Mouse (Mus musculus): ENCODE data around the gene Mboat1. TPM values are rescaled to one million over a fixed set of nuclear protein-coding genes. Genes with fewer than 3 reads are reported as not detected.
A peak's percentile ranks its signal among the peaks of the same experiment; 100 is the strongest.

The Mboat1 gene
- polyA plus RNA-seq, 1 experiment from 2014 or later = 8.5 TPM

DNA sequence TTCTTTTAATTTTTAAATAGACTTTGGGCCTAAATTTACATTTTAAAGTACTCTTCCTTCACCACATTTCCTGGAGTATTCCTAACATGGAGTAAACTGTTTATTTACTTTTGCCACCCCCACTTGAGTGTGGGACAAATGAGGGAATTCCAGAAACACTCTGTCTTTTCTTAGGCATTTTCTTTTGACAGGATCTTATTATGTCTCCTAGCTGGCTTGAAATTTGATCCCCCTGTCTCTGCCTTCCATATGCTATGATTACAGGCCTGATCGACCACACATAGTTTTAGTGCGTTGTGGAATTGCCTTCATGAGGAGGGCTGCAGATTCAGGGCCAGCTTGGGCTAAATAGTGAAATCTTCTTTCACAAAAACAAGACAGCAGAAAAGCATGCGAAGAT lies 85.0 kb downstream of the Mboat1 start:
- 34% methylated on average over 3 of the region's 3 CpGs for WGBS
- Histone ChIP-seq H3K36me3 (no peaks in the 10 kb centered on the region), H3K4me3 (no peak overlapping the region), H3K9me3 (no peaks in the 10 kb centered on the region), H3K27ac (replicated peaks) (no peak overlapping the region), H3K27me3 (no peaks in the 10 kb centered on the region), H3K4me1 (0 out of 2 replicates have a peak, but pooled peaks cover 6% of the 10 kb centered on the region), H3K9ac (replicated peaks) (no peak overlapping the region), H3K4me2 (replicated peaks) (no peak overlapping the region)
- ATAC-seq (ENCODE audit: low FRiP score, low read depth) = no peak

DNA sequence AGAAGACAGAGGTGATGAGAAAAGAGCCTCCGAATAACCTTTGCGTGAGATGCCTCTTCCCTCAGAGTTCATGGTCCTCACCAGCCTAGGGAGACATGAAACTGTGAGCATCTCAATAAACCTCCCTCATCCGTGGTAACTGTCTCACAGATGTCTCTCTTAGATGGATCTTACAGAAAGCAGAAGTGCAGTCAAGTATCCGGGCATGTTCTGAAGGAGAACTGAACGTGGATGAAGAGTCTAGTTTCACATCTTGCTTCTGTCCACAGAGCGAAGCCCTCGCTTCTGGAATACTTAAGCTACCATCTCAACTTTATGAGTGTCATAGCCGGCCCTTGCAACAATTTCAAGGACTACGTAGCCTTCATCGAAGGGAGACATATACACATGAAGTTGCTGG lies 87.8 kb downstream of the Mboat1 start:
- Histone ChIP-seq H3K4me3 (no peak overlapping the region), H3K4me1 (0 out of 2 replicates have a peak, but pooled peaks cover 9% of the 10 kb centered on the region), H3K9ac (replicated peaks) (no peak overlapping the region), H3K27ac (replicated peaks) (no peak overlapping the region), H3K4me2 (replicated peaks) (no peak overlapping the region), H3K27me3 (no peaks in the 10 kb centered on the region), H3K36me3 (no peaks in the 10 kb centered on the region), H3K9me3 (no peaks in the 10 kb centered on the region)
- WGBS = 93% methylated on average over 10 of the region's 10 CpGs
- ATAC-seq (ENCODE audit: low FRiP score, low read depth) = no peak

DNA sequence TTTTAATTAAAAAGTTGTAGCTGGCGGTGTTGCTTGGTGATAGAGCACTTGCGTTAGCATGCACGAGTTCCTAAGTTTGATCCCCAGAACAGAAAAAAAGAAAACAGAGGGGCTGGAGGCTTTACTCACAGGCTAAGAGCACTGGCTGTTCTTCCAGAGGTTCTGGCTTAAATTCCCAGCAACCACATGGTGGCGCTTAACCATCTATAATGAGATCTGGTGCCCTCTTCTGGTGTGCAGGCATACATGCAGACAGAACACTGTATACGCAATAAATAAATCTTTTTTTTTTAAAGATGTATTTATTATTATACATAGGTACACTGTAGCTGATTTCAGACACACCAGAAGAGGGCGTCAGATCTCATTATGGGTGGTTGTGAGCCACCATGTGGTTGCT lies 88.4 kb downstream of the Mboat1 start:
- no peak for ATAC-seq (ENCODE audit: low FRiP score, low read depth)
- no peaks in the 10 kb centered on the region for H3K36me3 ChIP-seq
- no peak overlapping the region for H3K9ac ChIP-seq (replicated peaks)
- H3K9me3 ChIP-seq = no peaks in the 10 kb centered on the region
- 96% methylated on average over 6 of the region's 6 CpGs for WGBS
- no peak overlapping the region for H3K4me2 ChIP-seq (replicated peaks)
- H3K27ac ChIP-seq (replicated peaks) = no peak overlapping the region
- no peaks in the 10 kb centered on the region for H3K27me3 ChIP-seq
- H3K4me1 ChIP-seq = 0 out of 2 replicates have a peak, but pooled peaks cover 9% of the 10 kb centered on the region
- no peak overlapping the region for H3K4me3 ChIP-seq

DNA sequence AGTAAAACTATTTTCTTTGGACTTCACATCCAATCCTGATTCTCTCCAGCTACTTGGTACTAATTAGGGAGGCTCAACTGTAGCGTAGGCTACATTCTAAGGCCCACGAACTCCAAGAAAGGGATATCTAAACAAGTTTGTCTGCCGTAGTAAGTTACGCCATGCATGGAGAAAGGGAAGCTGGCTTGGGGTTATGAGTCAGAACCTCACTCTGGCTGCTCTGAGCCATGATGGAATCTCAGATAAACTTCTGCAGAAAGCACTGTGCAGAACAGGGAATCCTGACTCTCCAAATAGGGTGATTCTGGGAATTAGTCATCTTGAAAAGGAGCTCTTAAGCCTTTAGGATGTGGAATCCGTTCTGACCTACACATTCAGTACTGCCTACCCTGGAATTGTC lies 92.5 kb downstream of the Mboat1 start:
- H3K4me2 ChIP-seq (replicated peaks) = no peak overlapping the region
- H3K4me3 ChIP-seq = no peak overlapping the region
- no peaks in the 10 kb centered on the region for H3K9me3 ChIP-seq
- no peak overlapping the region for H3K27ac ChIP-seq (replicated peaks)
- H3K36me3 ChIP-seq = no peaks in the 10 kb centered on the region
- no peak overlapping the region for H3K9ac ChIP-seq (replicated peaks)
- H3K4me1 ChIP-seq = 0 out of 2 replicates have a peak, but pooled peaks cover 3% of the 10 kb centered on the region
- 92% methylated on average over 5 of the region's 5 CpGs for WGBS
- no peak for ATAC-seq (ENCODE audit: low FRiP score, low read depth)
- no peaks in the 10 kb centered on the region for H3K27me3 ChIP-seq

DNA sequence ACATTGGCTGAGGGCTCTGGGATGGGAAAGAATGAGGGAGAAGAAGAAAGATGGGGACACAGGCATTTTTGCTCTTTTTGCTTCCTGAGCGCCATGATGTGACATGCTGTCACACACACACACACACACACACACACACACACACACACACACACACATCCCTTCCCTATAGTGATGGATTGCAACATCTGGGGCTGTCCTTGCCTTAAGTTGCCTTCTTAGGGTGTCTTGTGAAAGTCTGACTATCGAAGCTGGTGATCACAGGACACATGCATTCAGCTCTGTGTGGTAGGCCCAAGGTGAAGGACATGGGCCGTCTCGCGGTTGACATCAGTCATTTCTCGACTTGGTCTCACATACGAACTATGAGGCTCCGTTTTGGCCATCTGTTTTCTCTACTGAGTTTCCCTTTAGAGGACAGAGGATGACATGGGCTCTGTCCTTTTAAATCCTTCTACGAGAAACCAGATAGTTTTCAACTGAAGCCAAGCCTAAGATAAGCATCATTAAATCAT lies 93.4 kb downstream of the Mboat1 start:
- no peak for ATAC-seq (ENCODE audit: low FRiP score, low read depth)
- H3K27me3 ChIP-seq = no peaks in the 10 kb centered on the region
- no peaks in the 10 kb centered on the region for H3K9me3 ChIP-seq
- WGBS = 93% methylated on average over 9 of the region's 9 CpGs
- H3K9ac ChIP-seq (replicated peaks) = no peak overlapping the region
- H3K4me1 ChIP-seq = 0 out of 2 replicates have a peak, but pooled peaks cover 3% of the 10 kb centered on the region
- H3K4me3 ChIP-seq = no peak overlapping the region
- no peak overlapping the region for H3K4me2 ChIP-seq (replicated peaks)
- H3K36me3 ChIP-seq = no peaks in the 10 kb centered on the region
- H3K27ac ChIP-seq (replicated peaks) = no peak overlapping the region

DNA sequence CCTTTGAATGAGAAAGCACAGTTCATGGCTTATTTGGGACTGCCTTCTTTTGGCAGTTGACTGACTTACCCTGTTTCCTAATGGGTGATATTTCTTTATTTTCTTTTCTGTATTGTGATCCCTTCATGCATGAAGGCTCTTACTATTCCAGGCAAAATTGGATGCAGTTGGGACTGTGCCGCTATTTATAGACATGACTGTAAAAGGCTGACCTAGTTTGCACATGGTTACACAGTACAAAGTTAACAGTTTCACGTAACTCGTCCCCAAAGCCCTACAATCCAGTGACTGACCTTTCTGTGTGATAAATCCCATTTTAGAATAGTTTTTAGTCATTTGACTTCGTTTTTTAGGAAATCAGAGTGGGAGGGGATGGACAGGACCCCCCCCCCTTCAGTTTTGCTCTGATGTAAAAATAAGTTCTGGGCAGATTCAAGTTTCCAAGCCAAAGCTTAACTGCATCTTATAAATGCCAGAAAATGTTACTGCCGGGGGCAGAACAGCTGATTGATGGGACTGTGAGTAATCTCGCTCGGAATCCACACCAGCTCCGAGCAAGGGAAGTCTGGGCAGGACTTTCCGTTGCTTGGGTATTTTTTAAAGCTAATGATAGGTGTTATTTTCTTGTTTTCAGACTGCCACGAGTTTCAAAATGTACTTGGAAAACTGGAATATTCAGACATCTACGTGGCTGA lies 98.9 kb downstream of the Mboat1 start:
- no peak for ATAC-seq (ENCODE audit: low FRiP score, low read depth)
- 85% methylated on average over 11 of the region's 11 CpGs for WGBS

DNA sequence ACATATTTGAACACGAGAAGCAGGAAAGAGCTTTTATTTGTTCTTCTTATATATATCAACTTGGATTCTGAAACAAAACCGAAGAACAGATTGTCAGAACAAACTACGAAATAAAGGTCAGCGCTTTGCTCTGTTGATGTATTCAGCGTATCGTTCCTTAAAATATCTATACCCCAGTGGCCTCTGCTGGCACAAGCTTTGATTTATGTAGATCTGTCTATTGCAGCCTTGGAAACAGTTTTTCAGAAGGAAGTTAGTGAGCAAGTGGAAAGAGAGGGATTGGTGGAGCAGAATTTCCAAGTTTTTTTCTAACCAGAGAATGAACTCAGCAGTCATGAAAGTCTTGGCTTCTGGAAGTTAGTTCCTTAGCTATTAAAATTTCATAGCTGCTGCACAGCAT lies 103.1 kb downstream of the Mboat1 start:
- H3K36me3 ChIP-seq = no peaks in the 10 kb centered on the region
- H3K9ac ChIP-seq (replicated peaks) = no peak overlapping the region
- no peaks in the 10 kb centered on the region for H3K9me3 ChIP-seq
- WGBS = 93% methylated on average over 6 of the region's 6 CpGs
- H3K27ac ChIP-seq (replicated peaks) = no peak overlapping the region
- no peak overlapping the region for H3K4me2 ChIP-seq (replicated peaks)
- no peak for ATAC-seq (ENCODE audit: low FRiP score, low read depth)
- no peaks in the 10 kb centered on the region for H3K27me3 ChIP-seq
- H3K4me1 ChIP-seq = no peaks in the 10 kb centered on the region
- H3K4me3 ChIP-seq = no peak overlapping the region

More for the DNA sequence above, 98.9 kb downstream of the Mboat1 start:
- Histone ChIP-seq H3K4me2 (replicated peaks) (no peak overlapping the region), H3K4me1 (no peaks in the 10 kb centered on the region), H3K36me3 (no peaks in the 10 kb centered on the region), H3K27me3 (no peaks in the 10 kb centered on the region), H3K9me3 (no peaks in the 10 kb centered on the region), H3K4me3 (no peak overlapping the region), H3K9ac (replicated peaks) (no peak overlapping the region), H3K27ac (replicated peaks) (no peak overlapping the region)

DNA sequence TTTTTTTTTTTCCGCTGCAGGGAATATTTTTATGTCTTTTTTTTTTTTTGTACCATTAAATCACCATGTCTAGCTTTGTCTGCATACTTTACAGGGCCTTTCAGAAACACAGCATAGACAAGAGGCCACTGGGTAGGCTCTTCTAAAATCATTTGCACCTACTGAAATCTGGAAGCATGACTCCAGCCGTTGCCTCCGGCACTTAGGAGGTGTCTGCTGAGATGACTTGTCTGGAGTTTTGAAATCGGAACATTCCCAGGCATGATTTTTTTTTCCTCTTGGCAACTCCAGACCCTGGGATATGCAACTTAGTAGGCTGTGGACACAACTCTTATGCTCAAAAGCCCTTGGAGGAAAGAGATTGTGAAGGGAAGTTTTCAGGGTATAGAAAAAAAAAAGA lies 109.3 kb downstream of the Mboat1 start:
- Histone ChIP-seq H3K9ac (replicated peaks) (no peak overlapping the region), H3K4me2 (replicated peaks) (no peak overlapping the region), H3K27ac (replicated peaks) (no peak overlapping the region), H3K9me3 (no peaks in the 10 kb centered on the region), H3K4me3 (no peak overlapping the region), H3K27me3 (no peaks in the 10 kb centered on the region), H3K4me1 (no peaks in the 10 kb centered on the region), H3K36me3 (no peaks in the 10 kb centered on the region)
- WGBS = 99% methylated on average over 4 of the region's 4 CpGs
- ATAC-seq (ENCODE audit: low FRiP score, low read depth) = no peak

DNA sequence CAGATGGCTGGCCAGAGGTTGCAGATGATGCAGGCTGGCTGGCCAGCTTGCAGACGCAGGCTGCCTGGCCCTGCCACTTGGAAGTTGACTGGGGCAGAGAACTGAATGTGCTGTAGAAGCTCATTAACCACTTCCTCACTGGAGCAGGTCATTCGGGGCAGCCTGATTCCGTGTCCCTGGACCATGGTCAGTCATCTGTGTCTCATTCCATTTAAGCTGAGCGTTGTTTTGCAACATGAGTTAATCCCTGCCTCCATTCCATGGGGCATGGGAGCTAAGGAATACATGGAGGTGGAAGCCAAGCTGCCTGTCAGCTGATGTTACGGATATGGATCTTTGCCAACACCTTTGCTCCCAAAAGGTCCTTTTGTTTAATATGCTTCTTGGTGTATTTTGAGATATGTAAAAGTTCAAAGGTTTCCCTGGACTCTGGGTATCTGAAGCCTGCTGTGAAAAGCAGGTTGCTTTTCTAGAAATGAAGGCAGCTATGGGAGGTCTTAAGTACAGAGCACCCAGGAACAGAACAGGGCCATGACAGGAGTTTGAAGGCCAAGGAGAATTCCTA lies 114.1 kb downstream of the Mboat1 start:
- Histone ChIP-seq H3K4me2 (replicated peaks) (no peak overlapping the region), H3K9me3 (no peaks in the 10 kb centered on the region), H3K27ac (replicated peaks) (no peak overlapping the region), H3K27me3 (no peaks in the 10 kb centered on the region), H3K4me3 (no peak overlapping the region), H3K4me1 (peaks cover 4% of the 10 kb centered on the region), H3K9ac (replicated peaks) (no peak overlapping the region), H3K36me3 (no peaks in the 10 kb centered on the region)
- 31% methylated on average over 5 of the region's 5 CpGs for WGBS
- no peak for ATAC-seq (ENCODE audit: low FRiP score, low read depth)

DNA sequence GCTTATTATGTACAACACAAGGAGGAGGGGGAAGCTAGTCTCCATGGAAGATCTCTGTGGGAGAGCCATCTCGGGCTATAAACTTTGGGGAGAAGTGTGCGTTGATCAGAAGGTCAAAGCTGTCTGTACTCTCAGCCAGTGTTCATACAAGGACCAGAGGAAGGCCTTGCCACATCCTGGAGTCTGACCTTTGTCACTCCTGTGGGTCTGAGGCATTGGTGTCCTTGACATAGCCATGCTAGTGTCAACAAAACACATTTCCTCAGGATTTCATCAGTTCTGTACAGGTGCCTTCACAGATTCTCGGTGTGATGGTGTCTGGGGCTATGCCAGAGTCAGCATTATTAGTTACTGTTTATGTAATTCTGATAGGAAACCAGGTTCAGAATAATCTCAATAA lies 115.1 kb downstream of the Mboat1 start:
- H3K27me3 ChIP-seq = no peaks in the 10 kb centered on the region

DNA sequence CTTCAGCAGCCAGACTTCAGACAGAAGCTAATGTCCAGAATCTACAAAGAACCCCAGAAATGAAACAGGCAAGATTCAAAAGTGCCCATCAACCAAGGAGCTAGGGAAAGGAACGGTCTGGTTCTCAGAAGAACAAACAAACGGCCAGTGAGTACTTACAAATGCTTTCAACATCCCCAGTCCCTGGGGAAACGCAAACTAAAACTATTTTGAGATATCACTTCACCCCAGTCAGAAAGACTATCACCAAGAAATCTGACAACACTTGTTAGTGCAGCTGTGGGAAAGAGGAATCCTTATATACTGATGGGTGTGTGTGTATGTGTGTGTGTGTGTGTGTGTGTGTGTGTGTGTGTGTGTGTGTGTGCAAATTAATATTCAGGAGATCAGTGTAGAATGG lies 116.4 kb downstream of the Mboat1 start:
- Histone ChIP-seq H3K27me3 (no peaks in the 10 kb centered on the region), H3K4me2 (replicated peaks) (no peak overlapping the region), H3K4me3 (no peak overlapping the region), H3K27ac (replicated peaks) (no peak overlapping the region), H3K4me1 (peaks cover 4% of the 10 kb centered on the region), H3K36me3 (no peaks in the 10 kb centered on the region), H3K9ac (replicated peaks) (no peak overlapping the region), H3K9me3 (no peaks in the 10 kb centered on the region)
- WGBS = 78% methylated on average over 3 of the region's 3 CpGs
- no peak for ATAC-seq (ENCODE audit: low FRiP score, low read depth)

More for the DNA sequence above, 115.1 kb downstream of the Mboat1 start:
- Histone ChIP-seq H3K9me3 (no peaks in the 10 kb centered on the region), H3K27ac (replicated peaks) (no peak overlapping the region), H3K4me1 (peaks cover 4% of the 10 kb centered on the region), H3K4me2 (replicated peaks) (no peak overlapping the region), H3K36me3 (no peaks in the 10 kb centered on the region), H3K9ac (replicated peaks) (no peak overlapping the region), H3K4me3 (no peak overlapping the region)
- WGBS = 88% methylated on average over 3 of the region's 3 CpGs
- ATAC-seq (ENCODE audit: low FRiP score, low read depth) = no peak

DNA sequence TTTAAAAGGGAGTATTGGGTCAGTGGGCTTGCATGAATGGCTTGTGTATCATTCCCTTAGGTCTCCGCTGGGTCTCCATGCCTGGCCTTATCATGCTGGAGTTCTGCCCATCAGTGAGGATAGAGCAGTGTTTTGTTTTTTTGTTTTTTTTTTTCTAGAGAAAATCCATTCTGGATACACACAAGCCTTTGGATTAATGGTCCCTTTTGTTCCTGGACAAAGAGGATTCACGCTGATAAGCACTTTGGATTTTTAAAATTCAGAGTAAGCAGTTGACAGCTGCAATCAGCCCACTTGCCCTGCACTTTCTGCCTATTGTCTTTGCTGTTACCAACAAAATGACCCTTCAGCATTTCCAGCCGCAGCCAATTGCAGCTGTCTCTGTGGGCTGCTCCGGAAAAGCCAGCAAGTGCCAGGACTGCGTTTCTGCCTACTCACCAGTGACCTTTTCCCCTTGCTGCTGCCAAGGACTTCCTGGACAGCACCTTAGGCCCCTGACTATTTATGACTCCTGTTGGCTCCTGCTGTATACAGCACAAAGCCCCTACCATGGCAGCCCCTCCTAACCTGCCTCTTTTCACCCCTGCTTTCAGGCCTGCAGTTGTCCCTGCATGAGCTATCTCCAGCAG lies 117.5 kb downstream of the Mboat1 start:
- Histone ChIP-seq H3K9ac (replicated peaks) (no peak overlapping the region), H3K27ac (replicated peaks) (peak overlapping the region; percentile 15), H3K27me3 (no peaks in the 10 kb centered on the region), H3K4me3 (no peak overlapping the region), H3K9me3 (no peaks in the 10 kb centered on the region), H3K36me3 (no peaks in the 10 kb centered on the region), H3K4me2 (replicated peaks) (no peak overlapping the region), H3K4me1 (peaks cover 4% of the 10 kb centered on the region)
- ATAC-seq (ENCODE audit: low FRiP score, low read depth) = 0 out of 2 replicates have a peak, but pooled peaks have one; percentile 34
- WGBS = 23% methylated on average over 5 of the region's 5 CpGs

All from midbrain, embryonic 12.5 days (tissue).